Mouse (Mus musculus) hematopoietic stem cell, adult 5-6 weeks (primary cell): ENCODE results near the gene Rnh1. TPM values are rescaled to one million over a fixed set of nuclear protein-coding genes. Genes with fewer than 3 reads are reported as not detected.

Experiments
- ATAC-seq, 2 experiments: fragments of 125-278 bp in 1 of 2; replicated peaks in 1 of 2; 2 replicates each; pipeline ENCODE4 v1.8.0; 2016 to 2017; ENCODE audit warnings: inconsistent platforms in 2 of 2, mild to moderate bottlenecking in 2 of 2, moderate number of reproducible peaks in 2 of 2, low read depth in 1 of 2, moderate TSS enrichment in 1 of 2; ENCODE audit not compliant: low FRiP score in 2 of 2, poor library complexity in 2 of 2, severe bottlenecking in 2 of 2, insufficient read depth in 1 of 2, low TSS enrichment in 1 of 2
- total RNA-seq: library from RNA; stranded (forward); fragments of 172-1452, 232-1000 nt; gene quantifications from 2 replicates; pipeline ENCODE4 v1.2.3, GENCODE M21; 2017

Rnh1 gene
- total RNA-seq, 1 experiment from 2014 or later, result 34.4 TPM

- no peak for ATAC-seq
These were observed 37.5 kb upstream of the Rnh1 start for GRCm38 (mm10) chr7:141210137-141210536.

DNA sequence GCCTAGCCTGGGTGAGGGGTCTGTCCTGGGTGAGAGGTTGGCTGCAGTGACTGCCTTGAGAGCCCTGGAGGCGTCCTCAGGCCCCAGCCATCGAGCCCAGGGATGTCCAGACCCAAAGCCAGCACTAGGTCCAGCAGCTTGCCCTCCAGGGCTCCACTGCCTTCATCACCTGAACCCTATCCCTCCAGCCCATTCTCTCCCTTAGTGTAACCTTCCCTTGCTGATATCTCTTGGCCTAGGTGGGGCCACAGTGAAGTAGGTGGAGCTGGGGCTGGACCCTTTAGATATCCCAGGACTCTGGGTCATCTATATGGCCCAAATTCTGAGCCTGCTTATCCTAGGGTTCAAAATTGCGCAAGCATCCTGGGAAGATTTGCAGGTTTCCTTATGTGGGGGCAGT, 36.9 kb upstream of the Rnh1 start:
- ATAC-seq, result no peak

- ATAC-seq, result 0 out of 4 replicates have a peak, but pooled peaks of 1 of the 2 experiments have one; percentile 19
These were observed 33.7 kb upstream of the Rnh1 start for GRCm38 (mm10) chr7:141206182-141206937.

GRCm38 (mm10) chr7:141205504-141205903, 32.8 kb upstream of the Rnh1 start:
- ATAC-seq, result no peak

DNA sequence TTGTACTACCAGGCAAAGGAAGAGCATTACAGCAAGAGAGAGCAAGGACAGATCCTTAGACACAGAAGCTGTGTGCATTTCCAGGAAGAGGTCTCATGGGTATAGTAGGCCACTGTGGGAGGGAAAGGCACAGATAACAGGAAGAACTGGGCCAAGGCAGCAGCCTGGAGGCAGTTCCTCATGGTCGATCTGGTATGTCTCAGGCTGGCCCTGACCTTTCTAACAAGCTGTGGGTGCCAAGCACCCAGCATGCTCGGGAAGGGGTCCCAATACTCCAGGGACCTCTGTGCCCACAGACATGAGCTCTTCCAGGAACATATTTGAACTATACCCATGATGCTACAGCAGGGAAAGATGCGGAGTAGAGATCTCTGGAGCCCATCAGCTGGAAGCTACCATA, 31.9 kb upstream of the Rnh1 start:
- no peak for ATAC-seq

- no peak for ATAC-seq
These were observed 25.5 kb upstream of the Rnh1 start for GRCm38 (mm10) chr7:141198121-141198520.

- ATAC-seq, result no peak
These were observed 24.1 kb upstream of the Rnh1 start for GRCm38 (mm10) chr7:141196619-141197282.

DNA sequence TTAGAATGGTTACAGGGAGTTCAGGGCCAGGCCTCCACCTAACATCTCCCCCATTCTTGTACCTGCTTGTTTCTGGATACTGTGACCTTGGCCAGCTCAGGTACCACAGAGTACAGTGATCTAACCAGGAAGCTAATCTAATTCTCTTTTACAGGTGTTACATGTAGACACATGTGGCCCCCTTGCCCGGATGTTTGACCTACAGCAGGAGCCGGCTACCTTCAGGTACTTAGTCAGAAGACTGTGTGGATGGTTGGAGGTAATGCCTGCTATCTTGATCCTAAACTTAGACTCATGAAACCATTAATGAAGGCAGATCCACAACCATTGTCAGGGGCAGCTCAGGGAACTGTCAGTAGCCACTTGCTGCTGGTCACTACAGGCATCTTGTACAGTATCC, 23.1 kb upstream of the Rnh1 start:
- no peak for ATAC-seq

DNA sequence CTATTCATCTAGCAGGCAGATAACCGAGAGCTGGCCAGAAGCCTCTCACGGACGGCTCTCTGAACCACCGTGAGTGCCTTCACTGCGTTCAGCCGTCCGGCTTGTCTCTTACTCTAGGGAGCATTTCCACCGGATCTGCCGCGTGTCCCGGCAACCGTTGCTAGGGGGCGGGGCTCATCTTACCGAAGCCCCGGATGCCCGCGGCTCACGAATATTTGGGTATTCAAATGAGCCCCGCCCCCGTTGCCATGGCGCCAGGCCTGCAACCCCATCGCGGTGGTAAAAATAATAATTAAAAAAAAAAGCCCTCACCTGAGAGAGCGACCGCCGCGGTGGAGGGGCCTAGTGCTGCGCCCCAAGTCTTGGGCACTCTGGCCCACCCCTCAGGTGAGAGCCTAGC, 22.2 kb upstream of the Rnh1 start:
- peak; percentile 69 to 70 for ATAC-seq

DNA sequence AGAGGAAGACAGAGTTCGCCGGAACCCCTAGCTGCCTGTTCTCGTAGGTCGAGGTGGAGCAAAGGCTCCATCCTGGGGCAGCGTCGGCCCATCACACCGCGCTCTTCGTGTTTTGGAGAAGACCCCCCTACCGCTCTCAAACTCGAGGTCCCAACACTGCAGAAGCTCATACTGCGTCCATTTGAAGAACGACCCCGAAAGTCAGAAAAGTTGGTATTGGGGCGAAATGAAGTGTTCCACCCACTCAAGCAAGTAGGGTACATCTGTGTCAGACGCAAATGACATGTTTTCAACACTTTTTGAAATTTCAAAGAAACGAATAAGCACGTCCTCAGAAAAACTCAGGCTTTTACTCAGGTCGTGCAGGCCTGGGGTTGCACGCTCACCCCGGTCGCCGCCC, 21.8 kb upstream of the Rnh1 start:
- ATAC-seq, result no peak

DNA sequence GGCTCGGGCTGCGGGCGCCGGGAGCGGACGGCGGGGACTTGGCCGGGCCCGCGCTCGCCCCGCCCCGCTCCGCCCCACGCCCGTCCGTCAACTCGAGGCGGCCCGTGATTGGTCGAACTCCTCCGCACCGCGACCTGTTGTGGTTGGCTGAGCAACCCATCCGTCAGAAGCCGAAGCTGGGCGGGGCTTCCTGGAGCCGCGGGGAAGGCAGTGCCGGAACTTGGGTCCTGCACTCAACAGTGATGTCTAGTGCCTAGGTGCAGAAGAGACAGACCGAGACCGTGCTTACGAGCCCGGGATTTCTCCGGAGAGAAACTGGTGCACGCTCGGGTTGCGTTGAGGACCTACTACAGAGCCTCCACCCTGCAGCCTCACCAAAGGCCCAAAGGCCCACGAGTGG, 21.3 kb upstream of the Rnh1 start, which contains the start of the genes Hras and Lrrc56:
Gene Hras, minus strand, starts transcription at position 58 of the 400 bp plus-strand sequence.
Gene Lrrc56, plus strand, starts transcription at position 210 of the 400 bp plus-strand sequence.
- peak; percentile 94 to 96 for ATAC-seq

DNA sequence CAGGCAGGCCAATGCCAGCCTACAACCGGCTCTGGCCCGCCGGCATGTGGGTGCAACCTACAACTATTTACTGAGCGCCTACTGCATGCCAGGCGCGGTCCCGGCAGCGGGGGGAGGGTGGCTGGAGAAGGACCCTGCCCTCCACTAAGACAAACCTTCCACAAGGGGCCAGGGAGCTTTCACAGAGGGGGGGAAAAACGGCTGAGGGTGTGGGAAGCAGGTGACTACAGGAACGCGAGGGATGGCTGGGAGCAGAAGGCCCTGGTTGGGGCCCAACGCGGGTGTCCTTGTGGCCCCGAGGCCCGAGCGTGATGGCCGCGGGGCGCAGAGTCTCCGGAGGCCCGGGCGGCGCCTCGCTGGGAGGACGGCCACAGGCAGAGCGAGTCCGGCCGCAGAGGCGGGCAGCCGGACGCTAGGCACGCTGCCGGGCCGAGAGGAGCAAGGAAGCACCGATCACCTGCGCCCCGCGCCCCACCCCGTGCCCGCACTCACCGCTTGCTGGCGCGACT, 20.7 kb upstream of the Rnh1 start:
- no peak for ATAC-seq

DNA sequence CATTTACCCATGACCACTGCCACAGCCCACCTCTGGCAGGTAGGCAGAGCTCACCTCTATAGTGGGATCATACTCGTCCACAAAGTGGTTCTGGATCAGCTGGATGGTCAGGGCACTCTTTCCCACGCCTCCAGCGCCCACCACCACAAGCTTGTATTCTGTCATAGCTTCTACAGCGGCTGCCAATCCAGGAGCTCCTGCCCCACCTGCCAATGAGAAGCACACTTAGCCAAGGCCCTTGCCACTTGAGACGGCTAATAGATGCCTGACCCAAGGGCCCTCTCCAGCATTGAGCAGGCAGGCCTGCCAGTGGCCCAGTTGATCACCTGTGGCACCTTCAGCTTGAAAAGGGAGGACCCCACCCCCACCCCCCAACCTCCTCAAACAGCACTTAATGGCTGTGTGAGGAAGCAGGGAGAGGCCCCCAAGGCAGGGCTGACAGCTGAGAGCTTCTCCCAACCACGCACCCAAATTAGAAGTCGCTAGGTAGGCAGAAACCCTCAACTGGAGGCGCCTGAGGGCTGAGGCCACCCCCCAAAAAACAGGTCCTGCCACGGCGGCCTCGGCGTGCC, 20.2 kb upstream of the Rnh1 start:
- ATAC-seq, result no peak

DNA sequence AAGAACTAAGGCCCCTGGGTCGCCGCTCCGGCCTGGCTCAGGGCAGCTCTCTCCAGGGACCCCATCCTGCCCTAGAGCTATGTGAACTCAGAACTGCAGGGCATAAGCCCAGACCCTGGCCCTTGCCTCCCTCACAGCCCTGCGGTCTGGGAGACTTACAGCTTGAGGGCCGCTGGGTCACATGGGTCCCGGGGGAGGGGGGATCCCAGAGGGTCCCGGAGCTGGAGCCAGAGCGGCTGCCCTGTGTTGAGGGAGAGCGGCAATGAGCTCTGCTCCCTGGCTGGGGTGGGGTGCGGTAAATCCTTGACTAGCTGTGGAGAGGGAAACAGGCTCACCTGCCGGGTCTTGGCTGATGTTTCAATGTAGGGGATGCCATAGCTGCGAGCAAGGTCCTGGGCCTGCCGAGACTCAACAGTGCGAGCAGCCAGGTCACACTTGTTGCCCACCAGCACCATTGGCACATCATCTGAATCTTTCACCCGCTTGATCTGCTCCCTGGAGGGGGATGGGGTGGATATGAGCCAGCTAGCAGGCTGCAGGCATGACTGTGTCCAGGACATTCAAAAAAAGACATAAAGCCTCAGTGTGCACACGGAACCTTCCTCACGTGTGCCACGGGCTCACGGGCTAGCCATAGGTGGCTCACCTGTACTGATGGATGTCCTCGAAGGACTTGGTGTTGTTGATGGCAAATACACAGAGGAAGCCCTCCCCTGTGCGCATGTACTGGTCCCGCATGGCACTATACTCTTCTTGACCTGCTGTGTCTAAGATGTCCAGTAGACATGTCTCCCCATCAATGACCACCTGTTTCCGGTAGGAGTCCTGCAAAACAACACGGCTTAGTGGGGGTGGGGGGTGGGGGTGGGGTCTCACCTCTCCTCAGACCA, 19.4 kb upstream of the Rnh1 start:
- ATAC-seq, result no peak

DNA sequence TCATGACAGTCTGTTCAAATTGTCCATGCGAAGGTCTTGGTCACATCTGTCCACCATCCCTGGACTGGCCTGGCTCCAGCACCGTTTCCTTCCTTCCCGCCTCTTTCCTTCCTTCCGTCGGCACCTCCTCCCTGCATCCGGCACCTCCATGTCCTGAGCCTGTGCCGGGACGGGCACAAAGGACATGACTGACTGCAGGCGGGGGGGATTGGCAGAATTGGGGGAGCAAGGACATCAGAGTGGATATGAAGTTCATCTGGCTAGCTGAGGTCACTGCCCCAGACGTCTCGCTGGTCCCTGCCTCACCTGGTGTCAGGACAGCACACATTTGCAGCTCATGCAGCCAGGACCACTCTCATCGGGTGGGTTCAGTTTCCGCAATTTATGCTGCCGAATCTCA, 18.4 kb upstream of the Rnh1 start:
- no peak for ATAC-seq

DNA sequence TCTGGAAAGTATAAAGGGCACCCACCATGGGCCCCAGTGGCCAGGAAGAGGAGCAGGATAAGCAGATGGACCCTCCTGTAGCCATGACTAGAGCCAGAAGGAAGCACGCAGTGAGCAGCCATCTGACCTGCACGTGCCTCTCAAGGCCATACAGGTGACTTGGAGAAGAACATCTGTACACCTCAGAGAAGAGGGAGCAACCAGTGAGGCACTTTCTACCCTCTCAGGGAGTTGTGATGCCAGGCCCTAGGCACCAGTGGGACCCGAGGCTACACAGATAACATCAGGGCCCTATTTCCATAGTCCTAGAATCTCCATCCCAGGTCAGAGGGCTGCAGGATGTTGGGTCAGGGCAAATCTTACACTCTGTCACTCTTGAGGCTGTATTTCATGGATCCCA, 17.6 kb upstream of the Rnh1 start:
- ATAC-seq, result no peak

GRCm38 (mm10) chr7:141188733-141189132, 16.1 kb upstream of the Rnh1 start:
- ATAC-seq, result no peak
